ENCODE assay signal across 22 mouse cellular contexts in genomic region chr16:7768433-7768832, GRCm38 (mm10).
DNase-seq lines count a peak whose midpoint lies in the region; ATAC-seq lines count a peak whose summit lies in the region.
"Had no signal": no experiment of that assay in that cellular context is flagged by ENCODE, and none has a peak within 500 bp of the region (broad histone marks: within the 10 kb centered on the region; RNA-seq: fewer than 3 reads in every experiment).

No protein-coding gene starts in this region.

- H3K4me1 ChIP-seq in forebrain, embryonic 16.5 days (replicated peaks; ENCODE audit: control insufficient read depth, insufficient read depth, low read length), result no peaks in the 10 kb centered on the region; the same call in 1 of the 2 replicates
- H3K4me1 ChIP-seq: heart, embryonic 12.5 days; intestine, embryonic 15.5 days had no signal

- WGBS in forebrain, embryonic 16.5 days, result 71% methylated on average over 1 of the region's 1 CpGs

- H3K36me3 ChIP-seq in forebrain, embryonic 16.5 days (ENCODE audit: control insufficient read depth, insufficient read depth), result no peaks in the 10 kb centered on the region
- H3K36me3 ChIP-seq: forebrain, embryonic 10.5 days; heart, embryonic 12.5 days; intestine, embryonic 15.5 days; midbrain, embryonic 12.5 days; neural tube, embryonic 12.5 days had no signal

- H3K9me3 ChIP-seq in forebrain, embryonic 16.5 days (ENCODE audit: control insufficient read depth, low read length), result no peaks in the 10 kb centered on the region
- H3K9me3 ChIP-seq: forebrain, embryonic 10.5 days; intestine, embryonic 15.5 days; midbrain, embryonic 12.5 days; neural tube, embryonic 12.5 days had no signal

- H3K4me3 ChIP-seq in forebrain, embryonic 16.5 days (replicated peaks; ENCODE audit: low read length), result no peak overlapping the region
- H3K4me3 ChIP-seq: forebrain, embryonic 10.5 days; heart, embryonic 12.5 days; intestine, embryonic 15.5 days; midbrain, embryonic 12.5 days; neural tube, embryonic 12.5 days had no signal

- DNase-seq in CD4-positive, CD25-positive, alpha-beta regulatory T cell, adult 2 months (ENCODE audit: low read depth, low spot score), result peak; percentile 24
- DNase-seq in ES-CJ7 (ENCODE audit: low read depth, low spot score), result peak; percentile 25
- peak; percentile 54 for DNase-seq in thymus, postnatal 25 days
- no peak for DNase-seq in cerebellum, postnatal 10 days
- DNase-seq: adrenal gland, adult 2 months; cerebellum, adult 11 months; cerebellum, adult 9-11 months; kidney, adult 9 months; kidney, postnatal 36 days; layer of hippocampus, postnatal 36 days; lung, adult 18-20 months; lung, postnatal 14 days; right cerebral cortex, postnatal 4 days had no signal

- no peak for ATAC-seq in CD4-positive, CD25-positive, alpha-beta regulatory T cell, adult 4 months
- ATAC-seq in megakaryocyte progenitor cell, adult 5-6 weeks (replicated peaks; ENCODE audit: poor library complexity), result peak; percentile 50; the same call in 1 of the 2 replicates
- no peak for ATAC-seq in forebrain, embryonic 16.5 days
- ATAC-seq: intestine, embryonic 15.5 days had no signal

- H3K27ac ChIP-seq in forebrain, embryonic 16.5 days (ENCODE audit: low read length), result no peak overlapping the region
- H3K27ac ChIP-seq: forebrain, embryonic 10.5 days; hindbrain, embryonic 14.5 days; intestine, embryonic 15.5 days; midbrain, embryonic 12.5 days; neural tube, embryonic 12.5 days had no signal

- no peak overlapping the region for H3K9ac ChIP-seq in forebrain, embryonic 16.5 days (replicated peaks; ENCODE audit: low read depth, low read length)
- H3K9ac ChIP-seq: heart, embryonic 12.5 days; hindbrain, embryonic 14.5 days; intestine, embryonic 15.5 days; midbrain, embryonic 12.5 days; neural tube, embryonic 12.5 days had no signal

- H3K27me3 ChIP-seq in forebrain, embryonic 16.5 days (replicated peaks; ENCODE audit: control insufficient read depth, insufficient read depth, low read length), result no peaks in the 10 kb centered on the region
- H3K27me3 ChIP-seq: heart, embryonic 12.5 days; intestine, embryonic 15.5 days; midbrain, embryonic 12.5 days; neural tube, embryonic 12.5 days had no signal

- H3K4me2 ChIP-seq in forebrain, embryonic 16.5 days (ENCODE audit: low read length), result no peak overlapping the region
- H3K4me2 ChIP-seq: heart, embryonic 12.5 days; hindbrain, embryonic 14.5 days; intestine, embryonic 15.5 days; midbrain, embryonic 12.5 days; neural tube, embryonic 12.5 days had no signal

Comparison
In these comparisons a context has a peak if more than half of its experiments do, and no peak if none do; other contexts are left out.
1. DNase-seq: peak in CD4-positive, CD25-positive, alpha-beta regulatory T cell, adult 2 months (single experiment), ES-CJ7 (single experiment) and thymus, postnatal 25 days (single experiment); none in cerebellum, postnatal 10 days (0 of 2).